Mouse (Mus musculus) kidney, postnatal 0 days (tissue): Measurements from ENCODE around the gene Pid1. TPM values are rescaled to one million over a fixed set of nuclear protein-coding genes. Genes with fewer than 3 reads are reported as not detected.

Source experiments
- ATAC-seq: fragments of 200-750 bp; cut with Nextera tagmentation; replicated peaks from 2 replicates; pipeline ENCODE4 v1.8.0; 2017; ENCODE audit warnings: low read depth, moderate number of reproducible peaks, moderate TSS enrichment, moderate library complexity; ENCODE audit not compliant: low FRiP score
- DNase-seq: peaks from one replicate; pipeline ENCODE4 v3.0.0-alpha.2; 2016; ENCODE audit warnings: low spot score
- H3K27ac ChIP-seq: fragments of 300-500 bp; sonication (generic); 2 replicates; pipeline ENCODE4 v1.5.1; 2014; ENCODE audit warnings: mild to moderate bottlenecking
- H3K27me3 ChIP-seq: fragments of 300-500 bp; sonication (generic); 2 replicates; pipeline ENCODE4 v1.6.1; 2014; ENCODE audit warnings: low read length, mixed read lengths; ENCODE audit not compliant: insufficient read depth
- H3K36me3 ChIP-seq: fragments of 300-500 bp; sonication (generic); 2 replicates; pipeline ENCODE4 v1.6.1; 2014; ENCODE audit warnings: low read length, mixed read lengths; ENCODE audit not compliant: insufficient read depth
- H3K4me1 ChIP-seq: fragments of 300-500 bp; sonication (generic); replicated peaks from 2 replicates; pipeline ENCODE4 v1.6.1; 2014; ENCODE audit warnings: antibody characterized with exemption, low read length, mixed read lengths; ENCODE audit not compliant: insufficient read depth
- H3K4me2 ChIP-seq: fragments of 300-500 bp; sonication (generic); 2 replicates; pipeline ENCODE4 v1.6.1; 2014; ENCODE audit warnings: mild to moderate bottlenecking, low read length, moderate library complexity, mixed read lengths
- H3K4me3 ChIP-seq: fragments of 300-500 bp; sonication (generic); replicated peaks from 2 replicates; pipeline ENCODE4 v1.5.1; 2014; ENCODE audit warnings: low read depth, low read length
- H3K9ac ChIP-seq: fragments of 300-500 bp; sonication (generic); 2 replicates; pipeline ENCODE4 v1.6.1; 2014; ENCODE audit warnings: low read depth, low read length
- H3K9me3 ChIP-seq: fragments of 300-500 bp; sonication (generic); replicated peaks from 2 replicates; pipeline ENCODE4 v1.6.1; 2016; ENCODE audit warnings: low read length, inconsistent platforms, mixed read lengths
- CTCF ChIP-seq: IDR thresholded peaks from 2 replicates; pipeline ENCODE4 v1.5.1; 2016; ENCODE audit warnings: antibody characterized with exemption, low read depth, mild to moderate bottlenecking, moderate library complexity
- WGBS: fragments of 180-500 bp; shearing (Covaris S2); extraction: QIAGEN DNeasy Blood & Tissue Kit; methylation state at CpG from one replicate; pipeline ENCODE4 v1.1.7; 2014; 5-methylcytosine and 5-hydroxymethylcytosine counted together
- polyA plus RNA-seq: library from polyadenylated mRNA; unstranded; fragments of >200 nt; fragmentation: Nextera tagmentation; extraction: Ambion mirVana; gene quantifications from 2 replicates; pipeline ENCODE4 v1.2.1, GENCODE M21; 2015

Gene Pid1
- polyA plus RNA-seq, 1 experiment from 2014 or later, result 21.2 TPM

DNA sequence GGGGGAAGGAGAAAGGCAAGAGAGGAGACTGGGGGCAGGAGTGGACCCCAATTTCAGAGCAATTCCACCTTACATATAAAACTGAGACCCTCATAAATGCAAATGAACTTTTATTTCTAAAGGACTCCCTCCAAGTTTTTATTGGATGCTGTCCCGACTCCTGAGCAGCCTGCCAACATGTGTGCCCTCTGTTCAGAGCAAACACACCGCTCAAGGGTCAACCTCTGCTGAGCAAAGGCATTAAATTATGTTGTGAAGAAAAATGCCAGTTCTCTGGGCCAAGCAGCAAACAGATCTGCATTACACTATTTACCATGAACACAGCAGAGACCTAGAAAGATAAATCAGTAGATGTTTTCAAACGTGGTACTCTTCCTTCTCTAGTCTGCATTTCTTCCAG, 110.1 kb downstream of the Pid1 start:
- H3K4me2 ChIP-seq, result no peak overlapping the region
- H3K36me3 ChIP-seq, result no peaks in the 10 kb centered on the region
- no peak for TF ChIP-seq CTCF
- H3K27ac ChIP-seq, result no peak overlapping the region
- 11% methylated on average over 3 of the region's 3 CpGs for WGBS
- no peak for ATAC-seq
- H3K9ac ChIP-seq, result no peak overlapping the region
- H3K4me3 ChIP-seq, result no peak overlapping the region
- H3K27me3 ChIP-seq, result no peaks in the 10 kb centered on the region
- no peaks in the 10 kb centered on the region for H3K9me3 ChIP-seq
- no peaks in the 10 kb centered on the region for H3K4me1 ChIP-seq
- DNase-seq, result peak; percentile 23

DNA sequence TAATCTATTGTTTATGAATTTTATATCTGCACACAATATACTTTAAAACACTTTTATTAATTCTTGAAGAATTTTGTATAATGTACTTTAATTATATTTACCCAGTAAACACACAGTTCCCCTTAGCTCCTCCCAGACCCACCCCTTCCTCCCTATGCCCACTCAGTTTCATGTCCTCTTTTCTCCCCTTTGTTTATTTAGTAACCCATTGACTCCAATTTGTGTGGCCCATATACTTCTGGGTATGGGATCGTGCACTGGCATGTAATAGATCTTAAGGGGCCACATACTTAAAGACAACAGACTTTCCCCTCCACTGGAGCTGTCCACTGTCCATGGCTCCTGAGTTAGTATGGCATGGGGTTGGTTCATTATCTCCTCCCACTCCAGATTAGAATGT, 112.8 kb downstream of the Pid1 start:
- Histone ChIP-seq H3K4me3 (no peak overlapping the region), H3K9ac (no peak overlapping the region), H3K4me1 (no peaks in the 10 kb centered on the region), H3K9me3 (no peaks in the 10 kb centered on the region), H3K4me2 (no peak overlapping the region), H3K36me3 (no peaks in the 10 kb centered on the region), H3K27ac (no peak overlapping the region), H3K27me3 (no peaks in the 10 kb centered on the region)
- DNase-seq (no peak), ATAC-seq (no peak)
- WGBS, result 36% methylated on average over 1 of the region's 1 CpGs
- TF ChIP-seq CTCF, result no peak

DNA sequence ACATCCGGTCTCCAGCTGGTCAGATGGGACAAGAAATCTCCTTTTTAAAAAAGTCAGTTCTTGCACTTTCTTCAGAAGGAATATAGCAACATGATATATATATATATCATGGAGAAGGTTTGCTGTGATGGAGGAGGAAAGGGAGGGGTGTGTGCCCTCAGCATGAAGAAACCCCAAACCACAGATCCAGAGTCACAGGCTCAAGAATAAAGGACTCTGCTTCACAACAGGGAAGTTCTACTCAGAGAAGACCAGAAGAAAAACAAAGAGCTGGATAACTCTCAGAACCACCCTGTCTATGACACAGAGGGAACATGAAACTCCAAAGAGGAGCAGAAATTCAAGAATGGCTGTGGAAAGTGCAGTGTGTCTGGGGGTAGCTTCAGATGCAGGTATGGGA, 113.2 kb downstream of the Pid1 start:
- no peak overlapping the region for H3K4me3 ChIP-seq
- no peak for ATAC-seq
- H3K9ac ChIP-seq, result no peak overlapping the region
- no peaks in the 10 kb centered on the region for H3K36me3 ChIP-seq
- H3K27me3 ChIP-seq, result no peaks in the 10 kb centered on the region
- no peak overlapping the region for H3K4me2 ChIP-seq
- no peaks in the 10 kb centered on the region for H3K9me3 ChIP-seq
- TF ChIP-seq CTCF, result no peak
- no peak for DNase-seq
- WGBS, result 63% methylated on average over 1 of the region's 1 CpGs
- H3K4me1 ChIP-seq, result no peaks in the 10 kb centered on the region
- no peak overlapping the region for H3K27ac ChIP-seq

DNA sequence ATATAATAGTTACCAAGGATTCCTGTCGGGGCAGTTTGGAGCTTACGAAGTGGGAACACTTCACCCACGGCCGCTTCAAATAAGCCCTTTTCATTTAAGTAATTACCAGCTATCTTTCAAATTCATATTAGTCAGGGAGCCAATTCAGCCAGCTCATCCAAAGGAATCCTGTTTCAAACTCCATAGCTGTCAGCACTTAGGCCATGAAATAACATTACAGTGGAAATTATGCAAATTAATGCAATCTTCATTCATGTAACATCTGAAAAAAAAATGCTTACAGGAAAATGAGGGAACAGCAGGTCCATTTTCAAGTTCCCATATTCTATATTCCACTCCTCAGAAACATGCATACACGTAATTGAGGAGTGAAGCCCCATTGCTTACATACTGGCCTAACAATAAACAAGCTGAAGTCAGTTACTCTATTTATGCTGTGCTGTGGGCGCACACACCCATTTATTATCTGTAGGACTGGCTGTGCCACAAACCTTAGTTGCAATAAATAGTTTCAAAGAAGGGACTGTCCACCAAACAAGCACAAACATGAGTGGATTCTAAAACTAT, 114.1 kb downstream of the Pid1 start:
- H3K27me3 ChIP-seq, result no peaks in the 10 kb centered on the region
- no peak overlapping the region for H3K4me3 ChIP-seq
- no peaks in the 10 kb centered on the region for H3K9me3 ChIP-seq
- H3K4me1 ChIP-seq, result no peaks in the 10 kb centered on the region
- H3K4me2 ChIP-seq, result no peak overlapping the region
- 83% methylated on average over 6 of the region's 6 CpGs for WGBS
- no peak for DNase-seq
- TF ChIP-seq CTCF, result no peak
- H3K36me3 ChIP-seq, result no peaks in the 10 kb centered on the region
- no peak for ATAC-seq
- H3K9ac ChIP-seq, result no peak overlapping the region
- H3K27ac ChIP-seq, result no peak overlapping the region

DNA sequence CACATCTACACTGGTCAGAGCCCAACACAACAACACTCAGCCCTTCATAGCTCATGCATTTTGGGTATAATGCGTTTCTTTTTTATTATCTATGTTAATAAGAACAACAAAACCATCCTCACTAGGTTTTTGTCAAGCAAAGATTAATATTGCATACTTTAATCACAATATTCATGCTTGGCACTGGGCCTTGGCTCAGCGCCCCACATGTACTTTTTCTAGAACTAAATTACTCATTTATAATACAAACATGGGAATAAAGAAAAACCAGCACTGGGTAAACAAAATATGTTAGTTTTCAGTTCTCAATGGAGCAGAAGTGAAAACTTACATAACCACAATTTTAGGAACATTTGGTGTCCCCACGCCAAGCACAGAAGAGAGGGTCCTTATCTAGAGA, 116.9 kb downstream of the Pid1 start:
- Histone ChIP-seq H3K4me2 (no peak overlapping the region), H3K9me3 (no peaks in the 10 kb centered on the region), H3K27me3 (no peaks in the 10 kb centered on the region), H3K9ac (no peak overlapping the region), H3K27ac (no peak overlapping the region), H3K4me3 (no peak overlapping the region), H3K36me3 (no peaks in the 10 kb centered on the region), H3K4me1 (no peaks in the 10 kb centered on the region)
- no peak for TF ChIP-seq CTCF
- WGBS, result 70% methylated on average over 3 of the region's 3 CpGs
- DNase-seq (no peak), ATAC-seq (no peak)

DNA sequence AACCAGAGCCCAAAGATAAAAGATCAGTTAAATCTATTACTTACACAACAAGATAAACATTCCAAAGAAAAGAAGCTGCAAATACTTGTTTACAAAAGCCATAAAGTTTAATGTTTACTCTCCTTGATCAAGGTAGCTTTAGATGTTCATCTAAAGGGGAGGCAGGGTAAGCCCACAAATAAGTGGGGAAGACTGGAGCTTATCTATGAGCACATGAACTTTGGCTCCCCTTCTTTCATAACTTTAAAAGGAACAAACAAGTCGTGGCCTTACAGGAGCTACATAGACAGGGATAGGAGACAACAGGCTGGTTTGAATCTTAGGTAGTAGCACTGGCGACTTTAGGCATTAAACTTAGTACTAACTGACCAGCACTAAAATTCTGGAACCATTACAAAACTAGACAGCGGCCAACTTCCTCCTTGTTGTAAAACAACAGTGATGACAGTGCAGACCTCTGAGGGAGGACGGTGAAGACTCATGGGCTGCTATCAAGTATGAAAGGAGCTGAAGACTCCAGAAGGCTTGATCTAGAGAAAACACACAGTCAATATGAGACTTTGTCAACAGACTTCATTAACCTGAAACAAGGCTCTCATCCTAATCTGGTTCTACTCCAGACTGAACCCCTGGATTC, 122.7 kb downstream of the Pid1 start:
- DNase-seq, result no peak
- no peak overlapping the region for H3K4me2 ChIP-seq
- H3K9me3 ChIP-seq, result no peaks in the 10 kb centered on the region
- H3K4me3 ChIP-seq, result no peak overlapping the region
- no peaks in the 10 kb centered on the region for H3K4me1 ChIP-seq
- no peak overlapping the region for H3K27ac ChIP-seq
- no peak overlapping the region for H3K9ac ChIP-seq
- 64% methylated on average over 4 of the region's 4 CpGs for WGBS
- ATAC-seq, result no peak
- H3K27me3 ChIP-seq, result no peaks in the 10 kb centered on the region
- no peak for TF ChIP-seq CTCF
- H3K36me3 ChIP-seq, result no peaks in the 10 kb centered on the region

DNA sequence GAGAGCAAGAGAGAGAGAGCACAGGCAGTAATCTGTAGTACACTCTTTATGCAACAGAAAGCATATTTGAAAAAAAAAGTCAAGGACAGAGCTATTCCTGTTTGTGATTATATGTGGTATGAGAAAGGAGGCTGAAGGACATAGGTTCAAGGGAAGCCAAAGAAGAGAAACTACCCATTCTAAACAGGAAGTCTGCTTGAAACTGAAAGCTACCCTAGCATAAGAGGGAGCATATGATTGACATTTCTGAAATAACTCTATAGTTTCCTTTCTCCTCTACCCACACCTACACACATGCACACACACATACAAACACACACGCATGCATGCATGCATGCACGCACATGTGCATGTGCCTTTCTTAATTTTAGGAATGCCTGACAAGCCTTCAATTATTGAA, 123.8 kb downstream of the Pid1 start:
- H3K9me3 ChIP-seq, result no peaks in the 10 kb centered on the region
- no peaks in the 10 kb centered on the region for H3K27me3 ChIP-seq
- H3K36me3 ChIP-seq, result no peaks in the 10 kb centered on the region
- no peak overlapping the region for H3K4me3 ChIP-seq
- no peak overlapping the region for H3K9ac ChIP-seq
- H3K4me1 ChIP-seq, result no peaks in the 10 kb centered on the region
- WGBS, result 90% methylated on average over 2 of the region's 2 CpGs
- no peak overlapping the region for H3K4me2 ChIP-seq
- DNase-seq (no peak), ATAC-seq (no peak)
- H3K27ac ChIP-seq, result no peak overlapping the region
- no peak for TF ChIP-seq CTCF
